Mouse (Mus musculus) testis, adult 2 months (tissue): ENCODE data around the gene Spcs1. TPM values are rescaled to one million over a fixed set of nuclear protein-coding genes. Genes with fewer than 3 reads are reported as not detected.
A peak's percentile ranks its signal among the peaks of the same experiment; 100 is the strongest.

ENCODE experiments used
- H3K27ac ChIP-seq: fragments of 200-500 bp; 2 replicates; pipeline ENCODE4 v1.5.1; 2012; ENCODE audit warnings: low read depth, low read length; ENCODE audit not compliant: control insufficient read depth, insufficient read depth
- H3K27me3 ChIP-seq: fragments of 200-500 bp; 2 replicates; pipeline ENCODE4 v1.6.1; 2012; ENCODE audit warnings: mild to moderate bottlenecking, low read length, moderate library complexity; ENCODE audit not compliant: control insufficient read depth, insufficient read depth
- H3K36me3 ChIP-seq: fragments of 200-500 bp; 2 replicates; pipeline ENCODE4 v1.6.1; 2012; ENCODE audit warnings: mild to moderate bottlenecking, low read length; ENCODE audit not compliant: control insufficient read depth, insufficient read depth
- H3K4me1 ChIP-seq: fragments of 200-500 bp; 2 replicates; pipeline ENCODE4 v1.6.1; 2012; ENCODE audit warnings: low read length; ENCODE audit not compliant: control insufficient read depth, insufficient read depth
- H3K4me3 ChIP-seq: fragments of 200-500 bp; 2 replicates; pipeline ENCODE4 v1.5.1; 2012; ENCODE audit warnings: low read depth, mild to moderate bottlenecking, low read length, moderate library complexity, mixed read lengths; ENCODE audit not compliant: control insufficient read depth
- CTCF ChIP-seq: fragments of 200-500 bp; IDR thresholded peaks from 2 replicates; pipeline ENCODE4 v1.5.1; 2012; ENCODE audit warnings: low read depth, mild to moderate bottlenecking, inconsistent platforms, low read length, moderate library complexity; ENCODE audit not compliant: control insufficient read depth, insufficient read depth, insufficient replicate concordance
- POLR2A ChIP-seq: fragments of 200-500 bp; IDR thresholded peaks from 2 replicates; pipeline ENCODE4 v1.6.1; 2012; ENCODE audit warnings: low read depth, mild to moderate bottlenecking, inconsistent platforms, low read length, moderate library complexity; ENCODE audit not compliant: control insufficient read depth
- polyA plus RNA-seq: library from polyadenylated mRNA; depleted of rRNA; stranded (reverse); fragments of >200 nt; gene quantifications from 2 replicates; pipeline ENCODE4 v1.2.3, GENCODE M21; 2012; rRNA removed

Gene Spcs1
- polyA plus RNA-seq, result 613 and 684 TPM in 2 replicates

GRCm38 (mm10) chr14:31001307-31002205 is at the start of gene Spcs1, which contains the start of gene Glt8d1:
Gene Spcs1 (minus strand): TSS chr14:31001672.
Gene Glt8d1 (plus strand): TSS chr14:31001400.
- peak within 1 kb of the TSS; percentile 88 for H3K27ac ChIP-seq
- H3K36me3 ChIP-seq, result no peaks in the 10 kb centered on the region
- H3K4me1 ChIP-seq, result peaks cover 3% of the 10 kb centered on the region
- TF ChIP-seq POLR2A, result peak; percentile 68
- TF ChIP-seq CTCF, result no peak
- no peaks in the 10 kb centered on the region for H3K27me3 ChIP-seq
- peak within 1 kb of the TSS; percentile 90 for H3K4me3 ChIP-seq

DNA sequence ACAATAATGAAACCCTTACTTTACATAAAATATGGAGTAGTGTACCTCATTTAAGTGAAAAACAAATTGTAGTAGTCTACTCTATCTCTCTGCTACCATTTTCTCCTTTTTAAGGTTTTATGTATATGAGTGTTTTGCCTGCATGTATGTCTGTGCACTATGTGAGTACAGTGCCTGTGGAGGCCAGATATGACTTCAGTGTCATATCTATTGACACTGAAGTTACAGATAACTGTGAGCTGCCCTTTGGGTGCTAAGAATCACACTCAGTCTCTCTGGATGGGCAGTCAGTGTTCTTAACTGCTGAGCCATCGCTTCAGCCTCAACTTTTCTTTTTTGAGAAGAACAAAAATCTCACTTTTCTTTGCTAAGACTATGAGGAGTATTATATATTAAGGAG is 44.3 kb upstream of the Spcs1 start:
- Histone ChIP-seq H3K4me1 (no peaks in the 10 kb centered on the region), H3K27ac (no peak overlapping the region), H3K27me3 (no peaks in the 10 kb centered on the region), H3K36me3 (peaks cover 5% of the 10 kb centered on the region), H3K4me3 (no peak overlapping the region)
- TF ChIP-seq POLR2A (no peak), CTCF (no peak)

DNA sequence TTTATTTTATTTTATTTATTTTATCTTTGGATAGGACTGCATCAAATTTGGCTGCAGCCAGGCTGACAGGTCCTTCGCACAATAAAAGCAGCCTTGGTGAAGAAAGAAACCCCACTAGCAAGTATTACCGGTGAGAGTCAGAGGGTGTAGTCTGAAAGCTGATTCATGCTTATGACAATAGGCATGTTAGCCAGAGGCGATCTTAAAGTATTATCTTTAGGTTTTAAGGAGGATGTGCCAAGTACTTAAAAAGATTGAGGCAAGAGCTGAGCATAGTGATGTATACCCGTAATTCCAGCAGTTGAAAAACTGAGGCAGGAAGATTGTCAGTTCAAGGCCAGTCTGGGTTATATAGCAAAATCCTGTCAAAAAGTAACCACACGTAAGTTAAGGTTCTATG is 43.8 kb upstream of the Spcs1 start:
- no peak overlapping the region for H3K27ac ChIP-seq
- H3K36me3 ChIP-seq, result peaks cover 4% of the 10 kb centered on the region
- H3K4me1 ChIP-seq, result no peaks in the 10 kb centered on the region
- TF ChIP-seq POLR2A, result no peak
- no peak for TF ChIP-seq CTCF
- H3K4me3 ChIP-seq, result no peak overlapping the region
- H3K27me3 ChIP-seq, result no peaks in the 10 kb centered on the region

- Histone ChIP-seq H3K4me3 (no peak overlapping the region), H3K27ac (no peak overlapping the region), H3K27me3 (no peaks in the 10 kb centered on the region), H3K4me1 (no peaks in the 10 kb centered on the region), H3K36me3 (peaks cover 1% of the 10 kb centered on the region; the same call in 1 of the 2 replicates)
- no peak for TF ChIP-seq CTCF
- no peak for TF ChIP-seq POLR2A
Measured at GRCm38 (mm10) chr14:31025785-31026184, 24.3 kb upstream of the Spcs1 start.

- peaks cover 1% of the 10 kb centered on the region; the same call in 1 of the 2 replicates for H3K36me3 ChIP-seq
- H3K27ac ChIP-seq, result no peak overlapping the region
- no peak overlapping the region for H3K4me3 ChIP-seq
- peaks cover 6% of the 10 kb centered on the region; the same call in 1 of the 2 replicates for H3K4me1 ChIP-seq
- TF ChIP-seq CTCF (no peak), POLR2A (no peak)
- H3K27me3 ChIP-seq, result no peaks in the 10 kb centered on the region
Measured at GRCm38 (mm10) chr14:31022579-31022978, 21.1 kb upstream of the Spcs1 start.

DNA sequence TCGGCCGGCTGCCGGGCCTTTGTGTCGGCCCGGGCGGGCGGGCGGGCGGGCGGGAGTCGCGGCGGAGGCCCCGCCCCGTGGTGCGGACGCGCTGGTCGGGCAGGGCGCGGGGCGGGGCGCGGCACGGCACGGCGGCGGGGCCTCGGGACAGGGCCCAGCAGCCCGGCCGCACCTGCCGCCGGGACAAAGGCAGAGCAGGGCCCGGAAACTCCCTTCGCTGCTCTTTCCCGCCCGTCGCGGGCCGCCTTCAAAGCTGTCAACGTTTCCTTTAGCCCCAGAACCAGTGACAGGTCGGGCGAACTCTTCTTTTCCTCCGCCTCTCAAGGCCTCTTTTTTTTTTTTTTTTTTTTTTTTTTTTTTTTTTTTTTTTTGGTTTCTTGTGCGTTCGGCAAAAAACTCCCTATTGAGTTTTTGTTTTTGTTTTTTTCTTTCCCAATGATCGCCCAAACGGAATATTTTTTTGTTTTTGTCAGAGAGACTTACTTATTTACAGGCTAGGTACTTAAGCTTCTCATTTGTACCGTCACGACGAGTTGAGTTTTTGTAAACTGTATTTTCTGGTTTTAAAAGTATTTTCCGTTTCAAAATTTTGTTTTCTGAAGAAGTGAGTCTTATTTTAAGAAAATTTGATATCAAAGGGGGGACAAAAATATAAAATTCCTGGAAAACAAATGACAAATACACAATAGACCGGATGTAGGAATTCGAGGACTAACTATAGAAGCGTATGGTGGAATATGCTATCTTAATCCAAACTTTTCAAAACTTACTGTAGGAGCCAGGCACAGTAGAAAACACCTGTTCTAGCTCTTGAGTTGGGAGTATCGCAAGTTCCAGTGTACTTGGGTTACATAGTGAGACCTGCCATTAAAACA is 18.1 kb upstream of the Spcs1 start:
- H3K4me1 ChIP-seq, result peaks cover 6% of the 10 kb centered on the region; the same call in 1 of the 2 replicates
- H3K27ac ChIP-seq, result peak overlapping the region; percentile 93
- H3K36me3 ChIP-seq, result peaks cover 1% of the 10 kb centered on the region; the same call in 1 of the 2 replicates
- no peak for TF ChIP-seq CTCF
- TF ChIP-seq POLR2A, result no peak
- H3K4me3 ChIP-seq, result peak overlapping the region; percentile 96
- no peaks in the 10 kb centered on the region for H3K27me3 ChIP-seq

DNA sequence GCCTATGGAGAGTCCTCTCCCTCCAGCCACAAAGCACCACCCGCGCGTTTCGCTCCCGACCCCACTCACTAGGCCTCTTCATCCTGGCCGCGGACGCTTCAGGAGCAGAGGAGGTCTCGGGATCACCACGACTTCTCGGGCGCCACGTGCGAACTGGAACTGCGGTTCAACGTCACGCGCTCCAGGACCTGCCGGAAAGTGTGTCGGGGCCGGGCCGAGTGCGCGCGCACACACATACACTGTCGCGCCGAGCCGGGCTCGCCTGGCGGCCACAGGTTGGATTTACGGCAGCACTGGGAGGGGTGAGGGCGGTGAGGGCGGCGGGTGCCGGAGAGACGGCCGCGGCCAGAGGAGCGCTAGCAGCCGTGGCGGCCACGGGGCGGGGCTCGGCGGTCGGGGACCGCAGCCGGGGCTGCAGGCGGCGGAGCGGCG is 17.4 kb upstream of the Spcs1 start, which contains the start of the genes Pbrm1 and Gnl3:
Gene Pbrm1, plus strand, starts transcription at position 279 of the 432 bp plus-strand sequence.
Gene Gnl3, minus strand, starts transcription at position 293 of the 432 bp plus-strand sequence.
- Histone ChIP-seq H3K36me3 (no peaks in the 10 kb centered on the region; the same call in 1 of the 2 replicates), H3K4me3 (peak within 1 kb of the TSS; percentile 96), H3K27ac (peak within 1 kb of the TSS; percentile 93), H3K27me3 (no peaks in the 10 kb centered on the region), H3K4me1 (peaks cover 6% of the 10 kb centered on the region; the same call in 1 of the 2 replicates)
- TF ChIP-seq CTCF (no peak), POLR2A (peak; percentile 83)
